Mouse (Mus musculus): ENCODE measurements at regions not wholly inside any gene's neighbourhood (a gene's known extent, or its start where the extent isn't known, plus 50 kb on each side); places are given as distances from the start of the nearest gene placed in this dataset.
"Not testable (repeated sequence)": the region's sequence is repeated elsewhere in the genome, so short reads cannot be mapped to it uniquely, and the experiment has no call there.

DNA sequence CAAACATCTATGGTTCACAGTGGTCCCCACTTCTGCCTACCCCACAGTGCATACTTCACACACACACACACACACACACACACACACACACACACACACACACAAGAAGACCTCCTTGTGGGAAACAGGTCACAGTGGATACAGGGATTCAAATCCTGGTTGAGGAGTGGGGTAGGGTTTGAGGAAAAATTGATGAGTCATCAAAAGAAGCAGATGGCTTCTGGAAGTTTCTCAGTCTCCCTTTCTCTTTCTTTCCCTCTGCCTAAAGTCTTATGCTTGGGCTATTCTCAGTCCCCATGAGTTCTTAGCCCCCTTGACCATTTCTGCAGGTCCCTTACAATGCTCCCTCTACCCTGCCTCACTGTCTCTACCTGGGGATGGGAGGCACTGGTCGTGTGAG lies 56.4 kb downstream of the Rassf10 start:
- no peak for DNase-seq

DNA sequence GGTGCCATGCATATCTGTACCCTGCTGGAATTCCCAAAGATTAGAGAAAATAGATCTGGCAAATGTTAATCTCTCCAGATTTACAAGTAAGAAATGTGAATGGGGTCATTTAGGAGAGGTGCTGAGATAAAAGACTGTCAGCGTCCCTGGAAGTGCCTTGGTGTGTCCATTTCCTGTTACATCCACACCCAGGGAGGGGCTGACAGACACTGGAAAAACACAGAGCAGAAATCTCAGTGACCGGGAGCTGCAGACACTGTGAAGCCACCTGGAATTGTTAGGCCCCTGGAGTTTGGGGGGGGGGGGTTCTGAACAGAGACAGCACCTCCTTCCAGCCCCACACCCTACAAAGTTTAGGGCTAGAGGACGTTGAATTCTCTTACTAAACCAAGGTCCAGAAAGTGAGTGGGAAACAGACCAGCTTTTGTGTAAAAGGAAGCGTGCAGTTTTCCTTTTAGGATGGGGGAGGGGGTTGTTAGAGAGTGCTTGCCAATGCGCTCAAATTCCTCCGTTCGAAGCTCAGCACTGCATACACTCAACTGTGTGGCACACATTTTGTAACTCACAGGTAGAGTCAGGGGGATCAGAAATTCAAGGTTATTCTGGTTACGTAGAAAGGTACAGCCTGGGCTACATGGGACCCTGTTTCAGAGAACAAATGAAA lies 63.5 kb downstream of the Rassf10 start:
- DNase-seq = no peak

DNA sequence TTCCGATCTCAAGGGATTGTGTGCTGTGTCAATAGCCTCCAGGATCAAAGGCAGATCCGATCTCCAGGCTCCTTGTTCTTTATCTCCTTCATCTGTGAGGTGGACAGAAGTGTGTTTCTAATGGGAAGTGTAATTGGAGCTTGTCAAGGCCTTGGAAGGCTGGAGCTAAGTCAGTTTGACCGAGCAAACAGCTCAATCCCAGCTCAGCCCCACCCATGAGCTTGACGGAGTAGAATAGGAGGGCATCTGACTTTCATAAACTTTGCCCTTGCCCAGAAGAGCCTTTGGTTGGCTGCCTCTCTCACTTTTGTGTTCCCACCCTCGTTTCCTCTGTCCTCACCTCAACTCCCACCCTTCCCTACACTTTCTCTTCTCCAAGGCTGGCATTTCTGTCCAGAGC lies 67.7 kb downstream of the Rassf10 start:
- DNase-seq = no peak

DNA sequence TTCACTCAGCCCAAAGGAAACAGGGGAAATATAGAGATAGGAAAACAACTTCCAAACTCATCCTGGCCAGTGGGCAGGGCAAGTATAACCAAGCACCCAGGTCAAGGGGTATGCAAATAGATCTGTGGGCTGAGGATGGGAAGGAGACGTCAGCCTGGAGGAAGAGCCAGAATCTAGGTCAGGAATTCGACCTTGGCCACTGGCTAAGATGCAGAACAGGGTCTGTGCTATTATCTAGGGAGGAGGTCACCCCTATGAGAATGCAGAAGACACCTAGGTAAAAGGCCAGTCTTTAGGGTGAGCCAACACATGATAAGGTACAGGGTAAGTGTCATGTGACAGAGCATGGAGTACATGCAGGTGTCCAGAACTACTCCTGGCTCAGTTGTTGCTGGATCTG lies 68.8 kb downstream of the Rassf10 start:
- DNase-seq = no peak

DNA sequence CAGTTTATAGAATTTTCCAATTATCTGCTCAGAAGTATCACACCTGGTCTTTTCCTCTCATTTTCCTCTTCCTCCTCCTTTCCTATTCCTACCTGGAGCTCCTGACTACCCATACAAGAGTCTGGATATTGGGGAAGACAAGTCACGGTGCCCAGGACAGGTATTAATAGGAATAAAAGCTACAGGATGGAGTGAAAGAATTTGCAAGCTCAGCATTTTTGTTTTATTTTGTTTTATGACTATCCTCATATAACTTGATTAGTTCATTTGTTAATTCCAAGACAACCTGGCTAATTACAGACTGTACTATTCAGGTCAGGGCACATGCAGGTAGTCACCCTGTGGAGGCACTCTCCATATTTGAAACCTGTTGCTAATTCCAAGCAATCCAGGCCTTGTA lies 72.0 kb downstream of the Rassf10 start:
- no peak for DNase-seq

DNA sequence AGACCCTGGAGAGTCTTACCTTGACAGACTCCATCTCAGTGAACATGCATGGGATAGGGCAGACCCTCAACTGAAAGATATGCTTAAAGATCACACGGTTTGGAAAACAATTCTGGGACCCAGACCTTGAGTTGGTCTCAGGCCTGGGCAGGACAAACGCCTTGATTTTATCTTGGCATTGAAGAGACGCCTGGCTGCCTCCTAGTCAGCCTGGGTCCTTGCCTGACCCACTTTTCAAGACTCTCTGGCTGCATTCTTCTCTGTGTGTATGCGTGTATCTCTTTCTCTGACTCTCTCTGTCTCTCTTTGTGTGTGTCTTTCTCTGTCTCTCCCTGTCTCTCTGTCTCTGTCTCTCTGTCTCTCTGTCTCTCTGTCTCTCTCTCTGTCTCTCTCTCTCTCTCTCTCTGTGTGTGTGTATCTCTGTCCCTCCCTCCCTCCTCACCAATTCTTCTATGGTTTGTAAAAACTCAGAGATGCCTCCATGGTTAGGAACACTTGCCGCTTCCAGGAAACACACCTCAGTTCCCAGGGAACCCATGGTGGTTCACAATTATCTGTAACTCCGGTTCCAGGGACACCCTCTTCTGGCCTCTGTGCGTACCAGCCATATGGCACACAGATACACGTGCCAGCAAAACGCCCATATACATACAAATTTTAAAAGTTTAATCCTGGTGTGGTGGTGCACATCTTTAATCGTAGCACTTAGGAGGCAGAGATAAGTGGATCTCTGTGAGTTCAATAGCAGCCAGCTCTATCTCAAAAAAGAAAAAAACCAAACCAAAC lies 72.7 kb downstream of the Rassf10 start:
- DNase-seq = no peak

DNA sequence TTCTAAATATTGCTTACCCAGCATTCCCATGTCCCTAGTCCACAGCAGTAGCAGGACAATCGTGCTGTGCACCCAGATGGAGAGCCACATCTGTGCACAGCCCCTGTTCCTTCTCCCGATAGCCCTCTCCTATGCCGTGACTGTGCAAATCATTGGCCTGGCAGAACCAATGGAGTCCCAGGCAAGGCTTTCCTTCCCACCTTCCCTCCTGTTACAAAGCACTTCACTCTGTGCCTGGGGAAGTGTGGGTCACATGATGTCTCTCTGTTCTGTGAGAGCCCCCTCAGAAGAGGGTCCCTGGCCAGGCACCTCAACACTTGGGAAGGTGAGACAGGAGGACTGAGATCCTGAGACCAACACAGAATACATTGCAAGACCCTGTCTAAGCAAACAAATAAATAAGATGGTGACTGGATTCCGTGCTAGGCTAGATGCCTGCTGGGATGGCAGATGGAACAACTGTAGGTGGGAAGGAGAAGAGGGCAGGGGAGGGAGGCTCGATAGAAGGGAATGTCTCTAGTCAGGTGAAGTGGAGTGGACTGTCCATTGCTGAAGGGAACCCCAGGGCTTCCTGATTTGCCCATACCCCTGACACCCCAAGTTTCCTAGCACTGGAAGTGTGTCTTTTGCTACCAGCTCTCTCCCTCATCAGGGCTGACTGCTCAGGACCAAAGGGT lies 73.5 kb downstream of the Rassf10 start:
- no peak for DNase-seq

DNA sequence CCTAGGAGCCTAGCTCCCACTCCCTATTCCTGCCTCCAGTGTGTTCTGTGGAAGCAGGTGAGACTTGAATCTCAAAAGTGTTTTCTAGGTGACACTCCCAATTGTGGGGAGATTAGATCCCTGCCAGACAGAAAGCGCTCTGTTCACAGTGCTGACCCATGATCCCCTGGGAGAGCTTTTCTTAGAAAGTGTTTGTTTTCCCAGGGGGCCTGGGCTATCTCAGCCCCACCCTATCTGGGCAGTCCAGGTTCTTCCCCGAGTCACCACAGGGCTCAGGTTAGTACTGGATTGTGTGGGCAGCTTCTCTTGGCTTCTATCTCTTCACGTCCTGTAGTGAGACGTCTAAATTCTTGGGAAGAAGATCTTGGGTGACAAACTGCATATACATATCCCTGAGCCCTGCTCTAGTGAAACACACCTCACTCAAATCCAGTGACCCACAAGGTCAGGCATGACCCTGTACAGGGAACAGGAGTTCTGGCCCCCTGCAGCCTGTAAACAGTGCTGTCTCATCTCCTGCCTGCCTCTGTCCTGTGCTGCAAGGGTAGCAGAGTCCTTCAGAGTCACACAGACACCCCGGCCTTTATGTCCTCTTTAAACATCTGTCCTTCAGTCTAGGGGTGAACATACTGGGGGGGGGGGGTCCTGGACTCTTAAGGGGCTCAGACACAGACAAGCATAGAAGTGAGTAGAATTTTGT lies 76.4 kb downstream of the Rassf10 start:
- no peak for DNase-seq

DNA sequence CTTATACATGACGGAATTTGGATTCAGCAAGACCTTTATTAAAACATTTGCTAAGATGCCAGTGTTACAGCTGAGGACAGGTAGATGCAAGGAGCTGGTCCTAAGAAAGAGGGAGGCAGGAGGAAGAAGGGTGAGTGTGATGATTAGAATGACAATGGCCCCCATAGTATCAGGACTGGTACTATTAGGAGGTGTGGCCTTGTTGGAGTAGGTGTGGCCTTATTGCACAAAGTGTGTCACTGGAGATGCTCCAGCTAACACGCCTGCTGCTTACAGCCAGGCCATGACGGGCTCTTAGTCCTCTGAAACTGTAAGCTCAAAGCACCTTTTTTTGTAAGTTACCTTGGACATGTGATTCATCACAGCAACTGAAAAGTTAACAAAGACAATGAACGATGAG lies 82.0 kb downstream of the Rassf10 start:
- no peak for DNase-seq

DNA sequence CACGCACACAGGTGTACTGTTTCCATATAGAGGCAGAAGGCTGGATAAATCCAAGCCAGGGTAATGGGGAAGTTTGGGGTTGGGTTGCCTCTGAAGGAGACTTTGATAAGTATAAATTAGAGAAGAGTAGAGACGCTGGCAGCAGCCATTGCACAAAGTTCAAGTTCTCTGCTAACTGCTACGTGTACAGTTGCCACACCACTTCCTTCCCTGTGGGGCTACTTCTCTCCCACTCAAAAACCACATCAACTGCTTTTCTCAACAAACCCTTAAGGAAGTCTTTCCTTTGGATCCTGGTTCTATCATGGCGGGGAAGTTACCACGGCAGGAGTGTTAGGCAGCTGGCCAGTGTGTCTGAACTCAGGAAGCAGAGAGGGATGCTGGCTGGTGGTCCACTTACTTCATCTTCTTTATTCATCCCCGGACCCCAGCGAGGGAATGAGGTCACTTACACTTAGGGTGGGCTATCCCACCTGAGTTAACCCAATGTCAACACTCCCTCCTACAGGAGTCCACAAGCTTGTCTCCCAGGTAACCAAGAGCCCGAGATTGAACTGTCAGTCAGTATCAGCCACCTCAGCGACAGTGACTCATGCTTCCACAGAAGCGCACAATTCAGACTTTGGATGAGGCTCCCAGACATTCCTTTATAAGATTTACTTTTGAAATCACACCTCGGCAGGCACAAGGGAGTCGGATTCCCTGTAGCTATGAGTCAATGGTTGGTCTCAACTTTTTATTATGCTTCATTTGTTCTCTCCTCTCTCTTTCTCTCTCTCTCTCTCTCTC lies 84.3 kb downstream of the Rassf10 start:
- no peak for DNase-seq

DNA sequence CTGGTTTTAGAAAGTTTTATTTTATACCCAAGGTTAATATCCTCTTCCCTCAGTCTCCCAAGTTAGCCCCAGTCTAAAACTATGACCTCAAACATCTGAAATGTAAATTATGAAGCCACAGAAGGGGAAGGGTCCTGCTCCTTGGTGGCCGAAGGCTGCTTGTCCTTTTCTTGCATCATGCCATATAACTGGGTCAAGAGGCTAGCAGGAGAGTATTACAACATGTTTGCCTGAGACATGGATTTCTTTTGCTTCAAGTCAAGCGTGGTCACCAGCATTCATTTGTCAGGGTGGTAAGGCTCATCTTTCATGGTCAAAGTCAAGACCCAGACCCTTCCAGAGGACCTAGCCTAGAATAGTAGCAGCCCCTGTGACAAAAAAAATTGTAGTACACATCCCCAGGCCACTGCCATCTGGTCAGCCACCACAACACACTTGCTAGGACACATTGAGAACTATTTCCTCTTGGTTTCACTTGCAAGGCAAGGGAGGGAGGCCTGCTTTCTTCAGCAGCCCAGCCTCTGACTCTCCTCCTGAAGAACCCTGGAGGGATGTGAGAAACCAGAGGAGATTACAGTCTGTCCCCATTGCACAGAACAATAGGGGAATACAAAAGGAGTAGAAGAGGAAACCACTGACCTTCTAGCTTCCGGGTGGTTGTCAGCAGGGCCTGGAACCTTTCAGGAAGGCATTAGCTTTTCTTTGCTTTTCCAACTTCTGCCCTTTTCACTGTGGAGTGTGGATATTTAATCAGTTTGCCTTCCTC lies 85.3 kb downstream of the Rassf10 start:
- no peak for DNase-seq

DNA sequence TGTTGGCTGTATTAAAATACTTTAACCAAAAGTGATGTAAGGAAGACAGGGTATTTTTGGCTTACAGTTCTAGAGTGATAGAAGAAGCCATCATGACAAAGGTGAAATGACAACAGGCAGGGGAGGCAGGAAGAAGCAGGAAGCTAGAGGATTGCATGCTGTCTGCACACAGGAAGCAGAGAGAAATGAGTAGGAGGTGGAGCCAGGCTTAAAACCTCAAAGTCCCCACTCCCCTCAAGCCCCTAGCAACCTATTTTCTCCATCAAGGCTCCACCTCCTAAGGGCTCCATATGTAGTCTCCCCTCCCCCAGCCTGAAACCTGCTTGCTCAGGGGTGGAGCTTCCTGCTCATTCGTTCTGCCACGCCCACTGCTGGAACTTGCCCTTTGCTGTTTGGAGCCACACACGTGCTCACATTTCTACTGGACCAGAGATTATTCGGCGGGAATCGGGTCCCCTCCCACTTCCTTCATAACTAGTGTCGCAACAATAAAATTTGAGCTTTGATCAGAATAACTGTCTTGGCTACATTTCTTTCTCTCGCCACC lies 91.9 kb downstream of the Rassf10 start:
- DNase-seq = not testable (repeated sequence)

DNA sequence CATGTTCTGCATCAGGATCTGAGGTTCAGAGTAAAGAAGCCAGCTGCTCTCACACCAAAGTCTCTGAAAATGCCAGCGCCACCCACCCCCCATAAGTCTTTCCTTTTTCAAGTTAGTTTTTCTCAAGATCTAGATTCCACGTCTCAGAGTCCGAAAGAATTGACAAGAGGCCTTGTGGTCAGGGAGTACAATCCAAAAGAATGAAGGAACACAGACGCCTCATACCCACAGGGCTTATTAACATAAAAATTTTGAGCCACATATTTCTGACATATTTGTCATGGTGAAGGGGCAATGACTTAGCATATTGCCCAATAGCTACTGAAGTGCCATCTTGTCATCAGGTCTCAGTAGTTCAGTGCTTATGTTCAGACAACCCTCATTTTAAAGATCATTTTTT lies 92.6 kb downstream of the Rassf10 start:
- no peak for DNase-seq

DNA sequence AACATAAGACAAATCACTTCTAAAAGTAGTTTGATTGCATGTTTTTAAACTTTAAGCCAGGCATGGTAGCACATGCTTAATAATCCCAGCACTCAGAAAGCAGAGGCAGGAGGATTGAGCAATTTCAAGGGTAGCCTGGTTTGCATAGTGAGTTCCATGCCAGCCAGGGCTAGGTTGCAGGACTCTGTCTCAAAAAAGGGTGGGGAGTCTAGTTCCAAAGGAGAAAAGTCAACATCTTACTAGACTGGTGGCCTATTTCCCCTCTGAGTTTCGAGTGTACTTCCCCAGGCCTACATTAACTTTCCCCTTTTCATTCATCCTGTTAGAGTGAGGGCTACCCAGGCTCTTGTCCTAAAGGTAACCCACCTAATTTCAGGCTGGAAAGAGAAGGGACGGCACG lies 93.8 kb downstream of the Rassf10 start:
- no peak for DNase-seq

DNA sequence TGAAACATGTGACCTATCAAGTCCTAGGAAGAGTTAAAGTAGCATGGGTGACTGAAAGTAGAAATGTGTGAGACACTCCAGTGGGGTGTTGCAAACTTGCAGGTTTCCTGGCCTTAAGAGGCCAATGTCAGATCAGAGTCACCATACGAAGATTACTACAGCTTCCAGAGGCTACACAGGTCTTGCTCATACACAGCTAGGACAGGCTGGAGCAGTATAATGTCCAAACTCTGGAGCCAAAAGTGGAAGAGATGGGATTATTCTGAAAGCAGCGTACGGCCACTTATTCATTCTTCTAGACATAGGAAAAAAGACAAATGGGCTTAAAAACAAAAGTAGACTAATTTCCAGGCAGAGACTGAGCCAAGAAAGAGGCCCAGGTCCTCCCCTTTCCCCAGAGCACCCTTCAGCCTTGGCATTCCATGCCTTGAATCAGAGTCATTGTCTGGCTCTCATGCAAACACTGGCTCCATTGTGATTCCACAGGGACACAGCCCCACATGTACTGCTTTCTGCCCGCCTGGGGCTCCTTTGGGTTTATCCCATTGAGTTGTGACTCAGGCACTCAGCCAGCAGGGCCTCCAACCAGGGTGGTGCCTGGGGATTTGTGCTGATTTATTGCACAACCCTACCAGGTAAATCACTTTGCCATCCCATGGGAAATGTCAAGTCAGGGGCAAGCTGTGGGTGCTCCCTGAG lies 94.5 kb downstream of the Rassf10 start:
- no peak for DNase-seq

DNA sequence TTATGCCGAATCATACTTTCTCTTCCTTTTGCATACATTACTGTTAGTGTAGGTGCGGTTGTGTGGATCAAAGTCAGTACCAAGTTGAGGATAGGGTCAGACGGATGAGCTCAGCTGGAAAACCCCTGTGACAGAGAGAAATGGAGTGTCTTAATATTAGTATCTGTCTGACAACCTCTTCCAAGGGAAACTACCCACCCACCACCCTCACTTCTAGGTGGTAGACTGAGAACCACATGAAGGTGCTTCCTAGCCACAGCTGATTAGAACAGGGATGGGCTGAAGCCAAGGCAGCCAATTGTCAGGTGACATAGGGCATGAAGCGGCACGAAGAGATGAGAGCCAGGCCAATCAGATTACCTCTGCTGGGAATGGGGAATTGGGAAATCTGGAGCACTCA lies 95.7 kb downstream of the Rassf10 start:
- no peak for DNase-seq

DNA sequence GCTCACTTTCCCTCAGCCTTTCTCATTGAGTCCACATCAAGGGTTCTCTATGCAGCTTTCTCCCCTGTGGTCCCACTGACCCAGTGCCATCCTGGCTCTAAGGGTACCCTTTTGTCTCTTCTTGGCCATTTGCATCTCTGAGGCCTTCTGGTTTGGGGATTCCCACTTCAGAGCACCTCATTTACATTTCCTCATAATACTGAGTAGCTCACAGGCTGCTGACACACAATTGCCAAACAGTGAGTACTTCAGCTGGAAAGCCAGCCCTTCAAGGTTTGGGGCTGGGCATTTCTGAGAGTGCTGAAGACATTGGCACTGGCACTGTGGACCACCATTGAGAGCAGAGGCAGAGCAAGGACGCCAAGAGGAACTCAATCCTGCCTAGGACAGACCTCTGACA lies 99.2 kb downstream of the Rassf10 start:
- no peak for DNase-seq

DNA sequence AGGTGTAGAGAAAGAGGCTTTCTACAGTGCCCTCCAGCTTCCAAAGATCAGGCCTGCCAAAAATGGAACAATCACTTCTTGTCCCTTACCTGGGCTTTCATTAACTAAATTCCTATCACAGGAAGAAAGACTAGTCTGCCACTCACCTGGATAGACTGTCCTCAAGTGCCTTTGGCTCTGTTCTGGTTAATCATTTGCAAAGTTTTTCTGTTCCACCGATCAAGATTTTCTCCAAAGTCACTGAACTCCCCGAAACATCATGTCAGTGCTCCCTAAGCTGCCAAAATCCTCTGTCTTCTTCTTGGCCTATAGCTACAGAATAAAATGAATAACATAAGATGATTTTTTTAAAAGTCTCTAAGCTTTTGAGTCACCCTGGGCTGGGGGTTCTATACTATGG lies 102.7 kb downstream of the Rassf10 start:
- DNase-seq = no peak

DNA sequence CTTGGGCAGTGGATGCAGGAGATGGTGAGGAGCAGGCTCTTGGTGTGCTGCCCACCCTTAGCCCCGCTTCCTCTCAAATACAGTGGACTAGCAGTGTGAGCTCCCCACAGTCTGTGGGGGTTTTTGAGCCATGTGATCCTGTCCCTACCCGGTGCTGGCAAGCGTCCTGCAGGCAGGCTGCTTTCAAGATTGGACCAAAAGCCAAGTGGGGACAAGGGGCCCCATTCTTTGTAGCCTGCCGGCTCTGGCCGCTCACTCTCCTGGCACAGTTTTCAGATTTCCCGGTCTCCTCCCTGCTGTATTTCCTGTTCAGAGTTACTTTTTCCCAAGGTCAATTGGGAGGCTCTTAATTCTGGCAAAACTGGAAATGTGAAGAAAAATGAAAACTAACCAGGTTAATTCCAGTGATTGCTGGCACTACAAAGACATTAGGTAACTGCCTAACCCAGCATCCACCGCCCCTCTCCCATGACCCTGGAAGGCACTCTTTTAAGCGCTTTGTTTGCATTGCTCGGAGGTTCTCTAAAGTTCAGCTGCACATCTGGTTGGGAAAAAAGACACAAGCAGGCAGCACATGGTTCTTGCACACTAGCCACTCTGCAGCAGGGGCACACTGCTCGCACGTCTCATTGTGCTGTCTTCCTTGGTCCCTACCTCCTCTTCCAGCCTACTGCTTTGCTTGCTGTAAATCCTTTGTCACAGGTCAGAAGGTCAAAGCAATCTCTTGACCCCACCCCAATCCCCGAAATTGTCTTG lies 105.6 kb downstream of the Rassf10 start:
- DNase-seq = peak; percentile 36

DNA sequence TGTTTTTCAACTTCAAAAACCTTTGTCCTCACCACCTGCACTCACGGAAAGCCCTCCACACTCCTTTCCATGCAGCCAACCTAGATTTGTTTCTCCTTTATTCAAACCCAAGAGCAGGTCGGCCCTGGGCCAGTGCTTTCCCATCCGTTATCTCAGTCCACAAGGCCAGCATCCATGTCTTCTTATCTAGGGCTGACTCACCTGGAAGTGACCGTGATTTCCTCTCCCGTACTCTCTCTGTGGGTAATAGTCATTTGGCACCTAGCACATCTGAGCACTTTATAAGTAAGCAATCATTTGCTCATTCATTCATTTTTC lies 106.2 kb downstream of the Rassf10 start:
- no peak for DNase-seq

Data from gastrocnemius, postnatal 10 days (tissue).